Mouse (Mus musculus): ENCODE measurements around the gene Glycam1. TPM values are rescaled to one million over a fixed set of nuclear protein-coding genes. Genes with fewer than 3 reads are reported as not detected.
"Not testable (repeated sequence)": the region's sequence is repeated elsewhere in the genome, so short reads cannot be mapped to it uniquely, and the experiment has no call there.

The Glycam1 gene
- not detected for total RNA-seq (2021)
- long read RNA-seq, experiment 1: 0 reads
- long read RNA-seq, experiment 2: 0 reads

GRCm38 (mm10) chr15:103564981-103565380, at the start of gene Glycam1:
Gene Glycam1 (minus strand): TSS chr15:103565081.
- no peak for DNase-seq (ENCODE audit: low spot score)

- no peak for DNase-seq (ENCODE audit: low spot score)
Measured at GRCm38 (mm10) chr15:103604481-103604880, 39.6 kb upstream of the Glycam1 start.

DNA sequence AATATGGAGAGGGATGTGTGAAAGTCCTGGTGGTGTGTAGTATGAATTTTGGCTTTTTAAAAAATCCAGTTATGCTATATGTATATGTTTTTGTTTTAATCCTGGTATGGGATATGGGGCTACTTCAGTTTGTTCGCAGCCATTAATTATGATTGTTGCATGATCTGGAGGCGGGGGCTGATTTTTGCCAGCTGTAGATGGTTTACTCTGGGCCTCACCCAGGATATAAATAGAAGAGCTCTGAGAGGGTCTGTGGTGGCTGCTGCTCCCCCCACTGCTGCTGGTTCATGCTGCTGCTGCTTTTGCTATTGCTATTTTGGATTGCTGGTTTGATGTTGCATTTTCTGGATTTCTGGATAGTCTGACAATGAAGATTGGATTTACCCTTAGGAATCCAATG, 25.9 kb upstream of the Glycam1 start:
- DNase-seq (ENCODE audit: low spot score): no peak

- DNase-seq (ENCODE audit: low spot score): not testable (repeated sequence)
Measured at GRCm38 (mm10) chr15:103587752-103588151, 22.9 kb upstream of the Glycam1 start.

DNA sequence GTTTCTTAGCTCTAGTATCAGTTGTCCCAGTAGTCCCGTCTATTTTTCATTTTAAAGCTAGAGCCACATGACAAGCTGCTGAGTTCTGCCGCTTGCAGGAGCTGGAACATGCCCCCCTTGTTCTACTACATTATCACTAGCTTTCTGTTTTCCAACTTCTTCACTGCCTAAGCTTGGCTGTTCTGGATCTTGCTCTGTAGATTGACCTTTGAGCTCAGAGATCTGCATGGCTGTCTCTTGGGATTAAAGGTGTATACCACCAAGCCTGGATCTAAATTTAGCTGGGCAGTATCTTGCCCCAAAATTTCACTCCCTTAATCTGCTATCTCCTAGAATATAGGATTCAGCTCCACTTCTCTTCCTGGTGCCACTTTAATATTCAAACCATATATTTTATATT, 21.0 kb upstream of the Glycam1 start:
- DNase-seq (ENCODE audit: low spot score): no peak

GRCm38 (mm10) chr15:103552096-103552690, 12.7 kb downstream of the Glycam1 start:
- peak; percentile 55 for DNase-seq (ENCODE audit: low spot score)

DNA sequence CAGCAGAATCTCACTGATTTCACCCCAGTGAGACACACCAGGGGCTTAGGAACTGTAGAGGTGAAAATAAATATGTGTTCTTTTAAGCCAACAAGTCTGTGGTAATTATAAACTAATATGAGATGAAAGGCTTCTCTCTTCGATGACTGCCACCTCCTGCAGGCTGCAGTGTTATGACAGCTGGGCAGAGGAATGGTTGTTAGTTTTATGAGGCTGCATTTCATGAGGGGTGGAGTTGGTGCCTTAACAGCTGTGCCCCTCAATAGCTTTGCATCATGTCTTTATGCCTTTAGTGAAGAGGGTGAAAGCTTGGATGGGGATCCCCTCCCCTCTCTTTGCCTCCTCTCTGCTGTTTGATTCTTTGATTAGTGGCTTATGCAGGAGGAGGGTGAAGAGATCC, 13.8 kb downstream of the Glycam1 start:
- DNase-seq (ENCODE audit: low spot score): no peak

GRCm38 (mm10) chr15:103549475-103549874, 15.4 kb downstream of the Glycam1 start:
- DNase-seq (ENCODE audit: low spot score): no peak

DNA sequence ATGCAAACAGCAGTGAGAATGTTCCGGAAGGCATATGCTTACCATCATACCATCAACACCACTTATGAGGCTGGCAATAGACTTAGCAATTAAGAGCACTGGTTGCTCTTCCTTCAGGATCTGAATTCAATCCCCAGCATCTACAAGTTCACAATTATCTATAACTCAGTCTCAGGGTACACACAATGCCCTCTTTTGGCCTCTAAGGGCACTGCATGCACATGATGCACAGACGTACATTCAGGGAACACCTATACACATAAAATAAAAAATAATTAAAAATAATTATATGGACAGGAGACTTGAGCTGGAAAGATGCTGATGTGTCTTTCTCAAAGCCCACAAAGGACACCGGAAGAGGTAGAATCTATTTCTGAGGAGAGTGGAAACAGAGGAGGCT, 16.9 kb downstream of the Glycam1 start:
- DNase-seq (ENCODE audit: low spot score): no peak

GRCm38 (mm10) chr15:103542526-103542925, 22.4 kb downstream of the Glycam1 start:
- DNase-seq (ENCODE audit: low spot score): no peak

DNA sequence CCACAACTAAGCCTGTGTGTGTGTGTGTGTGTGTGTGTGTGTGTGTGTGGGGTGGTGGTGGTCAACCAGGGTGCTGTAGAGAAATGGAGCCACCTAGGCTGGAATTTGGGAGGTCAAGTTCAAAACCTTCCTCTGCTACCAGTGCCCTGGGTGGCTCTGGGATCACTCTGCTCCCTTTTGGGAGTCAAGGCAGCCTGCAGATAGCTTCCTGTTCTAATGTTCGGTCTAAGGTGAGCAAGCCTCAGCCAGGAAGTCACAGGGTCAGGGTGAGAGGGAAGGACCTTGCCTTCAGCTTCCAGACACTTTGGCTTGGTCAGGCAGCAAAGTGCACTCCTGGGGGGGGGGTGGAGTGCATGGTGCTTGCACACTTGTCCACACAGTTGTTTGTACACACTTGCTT, 24.2 kb downstream of the Glycam1 start:
- DNase-seq (ENCODE audit: low spot score): no peak

DNA sequence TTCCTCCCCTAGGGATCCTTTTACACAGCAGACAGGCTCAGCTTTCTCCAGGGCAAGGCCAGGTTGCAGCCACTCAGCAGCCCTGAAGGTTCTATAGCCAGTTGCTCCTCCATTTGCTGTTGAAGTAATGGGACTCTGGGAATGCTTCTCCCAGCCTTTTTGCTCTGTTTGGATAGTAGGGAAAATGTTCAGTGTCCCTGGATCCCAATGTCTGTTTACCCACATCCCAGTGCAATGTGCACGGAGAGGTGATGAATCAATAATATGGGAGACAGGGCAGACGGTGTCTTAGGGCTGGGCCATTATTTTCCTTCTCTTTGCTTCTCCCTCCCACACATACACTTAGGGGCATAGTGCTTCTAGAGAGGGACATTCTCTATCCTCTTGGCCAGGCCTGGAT, 25.6 kb downstream of the Glycam1 start:
- no peak for DNase-seq (ENCODE audit: low spot score)

GRCm38 (mm10) chr15:103537822-103538213, 27.1 kb downstream of the Glycam1 start, which contains the start of gene Ppp1r1a:
Gene Ppp1r1a (minus strand): TSS chr15:103538003.
- DNase-seq (ENCODE audit: low spot score): peak; percentile 50

DNA sequence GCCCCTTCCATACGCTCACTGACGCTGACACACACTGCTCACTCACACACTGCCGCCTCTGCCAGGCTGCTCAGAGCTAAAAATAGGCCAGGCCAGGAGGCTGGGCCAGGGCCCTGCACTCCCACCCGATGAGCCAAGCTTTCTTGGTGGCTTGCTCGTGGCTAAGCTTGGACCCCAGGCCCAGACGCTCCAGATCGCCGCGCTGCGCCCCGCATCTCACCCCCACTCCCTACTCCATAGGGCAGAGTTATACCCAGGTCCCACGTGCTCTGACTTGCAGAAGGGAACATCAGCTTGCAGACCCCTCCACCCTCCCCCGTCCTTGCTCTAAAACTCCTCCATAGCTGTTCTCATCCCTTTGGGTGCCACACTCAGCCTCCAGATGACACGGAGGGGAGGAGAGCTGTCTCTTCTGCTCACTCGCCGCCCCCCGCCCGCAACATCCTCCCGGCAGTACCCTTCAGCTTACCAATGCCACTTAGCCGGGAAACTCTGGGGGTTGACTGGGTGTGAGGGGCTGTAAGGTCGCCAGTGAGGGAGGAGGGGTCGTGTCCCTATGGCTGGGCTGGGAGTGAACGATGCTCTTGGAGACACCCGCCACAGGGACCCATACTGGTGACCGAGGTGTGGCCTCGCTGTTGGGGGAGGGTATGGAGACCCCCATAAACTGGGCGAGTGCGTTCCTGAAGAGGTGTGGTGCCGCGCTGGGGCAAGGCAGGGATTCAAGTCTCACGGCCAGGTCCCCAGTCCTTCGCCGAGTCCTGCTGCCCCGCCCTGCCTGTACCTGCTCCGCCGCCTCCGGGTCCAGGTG, 27.7 kb downstream of the Glycam1 start:
- DNase-seq (ENCODE audit: low spot score): peak; percentile 47

DNA sequence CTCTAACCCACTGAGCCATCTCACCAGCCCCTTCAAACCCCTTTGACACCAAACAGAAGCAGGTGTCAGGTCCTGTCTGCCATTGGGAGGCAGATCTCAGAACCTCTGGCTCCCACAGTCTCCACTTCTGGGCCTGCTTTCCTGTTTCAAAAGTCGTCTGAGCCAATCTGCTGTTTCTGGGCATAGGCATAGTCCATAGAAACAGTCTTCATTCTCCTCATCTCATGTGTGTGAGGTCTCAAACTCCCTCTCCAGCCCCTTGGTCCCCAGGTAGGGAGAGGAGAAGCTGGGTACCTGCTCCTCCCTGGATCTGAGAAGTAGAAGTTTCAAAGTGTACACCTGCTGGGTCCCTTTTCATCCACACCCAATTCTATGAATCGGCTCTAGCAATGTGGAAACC, 28.4 kb downstream of the Glycam1 start:
- DNase-seq (ENCODE audit: low spot score): no peak

GRCm38 (mm10) chr15:103535786-103536185, 29.1 kb downstream of the Glycam1 start:
- no peak for DNase-seq (ENCODE audit: low spot score)

GRCm38 (mm10) chr15:103535030-103535429, 29.9 kb downstream of the Glycam1 start:
- no peak for DNase-seq (ENCODE audit: low spot score)

DNA sequence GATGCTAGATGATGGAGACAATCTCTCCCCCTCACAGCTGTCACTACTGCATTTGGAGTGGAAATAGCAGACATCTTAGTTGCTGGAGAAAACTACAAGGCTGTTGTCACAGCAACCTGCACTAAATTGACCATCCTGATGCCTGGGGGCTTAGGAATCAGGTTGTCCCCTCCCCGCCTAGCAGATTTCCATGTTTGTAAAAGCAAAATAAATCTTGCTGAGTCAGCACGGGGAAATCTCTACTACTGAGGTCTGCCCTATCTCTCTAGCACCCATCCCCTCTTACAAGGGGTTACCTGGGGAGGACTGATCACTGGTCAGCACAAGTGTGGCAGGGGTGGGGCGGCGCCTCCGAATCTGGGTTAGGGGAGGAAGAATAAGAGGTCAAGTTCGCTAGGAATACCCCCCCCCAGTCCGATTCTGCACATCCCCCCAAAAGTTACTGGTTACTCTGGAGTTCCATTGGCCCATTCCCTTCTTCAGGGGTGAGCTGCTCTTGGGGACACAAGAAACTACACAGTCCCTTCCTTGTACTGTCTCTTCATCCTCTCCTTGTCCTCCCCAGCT, 30.7 kb downstream of the Glycam1 start:
- no peak for DNase-seq (ENCODE audit: low spot score)

DNA sequence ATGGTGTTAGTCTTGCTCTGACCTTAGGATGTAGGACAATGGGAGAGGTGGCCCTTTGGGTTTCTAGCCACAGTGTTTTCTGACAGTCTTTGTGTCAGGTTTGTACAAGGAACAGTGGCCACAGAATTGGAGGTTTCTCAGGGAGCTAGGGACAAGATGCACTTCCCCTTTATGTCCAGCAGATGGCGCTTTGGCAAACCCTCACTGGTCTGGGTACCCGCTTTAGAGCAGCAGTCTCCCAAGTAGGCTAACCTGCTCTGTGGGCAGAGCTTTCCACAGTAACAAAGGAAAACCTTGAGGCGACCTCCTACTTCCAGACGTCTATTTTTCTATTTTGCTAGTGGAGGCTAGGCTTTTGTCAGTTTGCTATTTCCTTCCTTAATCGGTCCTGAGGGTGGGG, 34.5 kb downstream of the Glycam1 start:
- peak; percentile 52 for DNase-seq (ENCODE audit: low spot score)

DNA sequence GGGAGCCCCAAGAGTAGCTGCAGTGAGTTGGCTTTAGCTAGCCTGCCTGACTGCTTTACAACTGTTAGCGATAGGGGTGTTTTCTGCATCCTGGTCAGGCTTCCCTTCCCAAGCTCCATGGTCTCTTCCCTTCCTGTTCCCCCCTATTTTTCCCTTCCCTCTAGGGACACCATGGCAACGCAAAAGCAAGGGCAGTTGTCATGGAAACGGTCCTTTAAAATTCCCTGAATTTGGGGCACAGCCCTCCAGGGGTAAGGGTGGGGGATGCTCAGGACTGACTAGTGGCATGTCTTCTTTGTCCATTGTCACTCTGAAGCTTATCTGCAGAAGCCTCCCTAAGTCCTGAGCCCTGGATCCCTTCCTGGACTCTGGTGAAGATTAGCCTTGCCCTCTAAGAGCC, 41.7 kb downstream of the Glycam1 start:
- DNase-seq (ENCODE audit: low spot score): no peak

GRCm38 (mm10) chr15:103522458-103523099, 42.3 kb downstream of the Glycam1 start:
- DNase-seq (ENCODE audit: low spot score): no peak
